13 mouse cellular contexts compared by ENCODE assay signal in the genomic region with DNA sequence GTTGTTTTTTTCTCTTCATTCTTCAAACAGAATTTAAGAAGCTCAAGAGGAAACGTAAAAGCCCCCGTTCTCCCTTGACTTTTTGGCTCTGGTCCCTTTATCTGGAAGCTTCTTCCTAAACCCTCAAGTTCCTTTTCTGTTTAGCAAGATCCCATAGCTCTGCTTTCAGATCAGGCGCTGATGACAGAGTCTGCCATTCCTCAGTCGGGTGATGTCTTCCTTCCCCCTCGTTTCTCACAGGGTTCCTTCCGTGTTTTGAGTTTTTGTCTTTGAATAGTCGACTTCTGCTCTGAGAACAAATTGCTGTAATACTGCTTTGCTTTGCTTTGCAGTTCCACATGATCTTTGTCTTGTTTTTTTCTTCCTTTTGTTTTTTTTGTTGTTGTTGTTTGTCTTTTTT. TPM values are rescaled to one million over a fixed set of nuclear protein-coding genes. Genes with fewer than 3 reads are reported as not detected.
DNase-seq lines count a peak whose midpoint lies in the region; ATAC-seq and TF ChIP-seq lines count a peak whose summit lies in the region.
"Had no signal": no experiment of that assay in that cellular context is flagged by ENCODE, and none has a peak within 500 bp of the region (broad histone marks: within the 10 kb centered on the region; RNA-seq: fewer than 3 reads in every experiment).

No protein-coding gene starts in this region.

- H3K4me3 ChIP-seq in spleen, adult 2 months (ENCODE audit: extremely low read depth, insufficient read depth, insufficient read length): no peak overlapping the region
- H3K4me3 ChIP-seq in stomach, embryonic 16.5 days (replicated peaks; ENCODE audit: low read length): no peak overlapping the region
- H3K4me3 ChIP-seq: limb, embryonic 15.5 days; midbrain, embryonic 12.5 days; neural tube, embryonic 12.5 days had no signal

- TF ChIP-seq CTCF in spleen, adult 2 months (IDR thresholded peaks at IDR 0.05; ENCODE audit: extremely low read depth, insufficient read depth, insufficient read length, insufficient replicate concordance): no peak

- no peaks in the 10 kb centered on the region for H3K9me3 ChIP-seq in stomach, embryonic 16.5 days (replicated peaks; ENCODE audit: control insufficient read depth, low read length)
- H3K9me3 ChIP-seq: limb, embryonic 15.5 days; midbrain, embryonic 12.5 days; neural tube, embryonic 12.5 days had no signal

- H3K36me3 ChIP-seq in spleen, adult 2 months (ENCODE audit: control insufficient read depth, insufficient read depth, low read length): no peaks in the 10 kb centered on the region
- H3K36me3 ChIP-seq in stomach, embryonic 16.5 days (ENCODE audit: control insufficient read depth, insufficient read depth, low read length): no peaks in the 10 kb centered on the region
- H3K36me3 ChIP-seq: limb, embryonic 15.5 days; midbrain, embryonic 12.5 days; neural tube, embryonic 12.5 days had no signal

- ATAC-seq in stomach, embryonic 16.5 days (ENCODE audit: insufficient read depth, low FRiP score): no peak

- H3K27me3 ChIP-seq in spleen, adult 2 months (ENCODE audit: control insufficient read depth, insufficient read depth, low read length): no peaks in the 10 kb centered on the region
- no peaks in the 10 kb centered on the region for H3K27me3 ChIP-seq in stomach, embryonic 16.5 days (ENCODE audit: control insufficient read depth, insufficient read depth, low read length)
- H3K27me3 ChIP-seq: limb, embryonic 15.5 days; midbrain, embryonic 12.5 days; neural tube, embryonic 12.5 days had no signal

- no peak overlapping the region for H3K4me2 ChIP-seq in stomach, embryonic 16.5 days (ENCODE audit: low read depth, low read length)
- H3K4me2 ChIP-seq: hindbrain, embryonic 14.5 days; limb, embryonic 15.5 days; midbrain, embryonic 12.5 days; neural tube, embryonic 12.5 days had no signal

- DNase-seq in heart, adult 18-20 months: peak; percentile 29 to 68
- DNase-seq in heart, postnatal 4 days: no peak
- DNase-seq in layer of hippocampus, adult 9-10 months (ENCODE audit: low spot score): peak; percentile 29
- no peak for DNase-seq in layer of hippocampus, adult 18-20 months (ENCODE audit: low spot score in 2 of 2)
- DNase-seq in spleen, adult 2 months (ENCODE audit: low read depth in 1 of 2, low spot score in 2 of 2): no peak
- DNase-seq in spleen, adult 12 weeks (ENCODE audit: low spot score): no peak
- no peak for DNase-seq in urinary bladder, adult 18-20 months (ENCODE audit: low spot score in 2 of 2)
- DNase-seq: B cell, adult 2 months had no signal

- WGBS in spleen, adult 2 months: 18% methylated on average over 7 of the region's 7 CpGs
- WGBS in stomach, embryonic 16.5 days: 56% methylated on average over 7 of the region's 7 CpGs

- no peak overlapping the region for H3K9ac ChIP-seq in stomach, embryonic 16.5 days (ENCODE audit: low read length)
- H3K9ac ChIP-seq: hindbrain, embryonic 14.5 days; limb, embryonic 15.5 days; midbrain, embryonic 12.5 days; neural tube, embryonic 12.5 days had no signal

- no peak for TF ChIP-seq POLR2A in spleen, adult 2 months (IDR thresholded peaks at IDR 0.05; ENCODE audit: low read depth, low read length)

- peak overlapping the region; percentile 27 for H3K27ac ChIP-seq in spleen, adult 2 months (ENCODE audit: insufficient read depth, low read length)
- H3K27ac ChIP-seq in stomach, embryonic 16.5 days (ENCODE audit: low read length): 0 out of 2 replicates have a peak overlapping the region, but pooled peaks have one; percentile 36
- H3K27ac ChIP-seq: hindbrain, embryonic 14.5 days; limb, embryonic 15.5 days; midbrain, embryonic 12.5 days; neural tube, embryonic 12.5 days had no signal

- H3K4me1 ChIP-seq in spleen, adult 2 months (ENCODE audit: control insufficient read depth, insufficient read depth, insufficient read length): 0 out of 2 replicates have a peak, but pooled peaks cover 2% of the 10 kb centered on the region
- no peaks in the 10 kb centered on the region for H3K4me1 ChIP-seq in stomach, embryonic 16.5 days (ENCODE audit: control insufficient read depth, insufficient read depth, low read length)
- H3K4me1 ChIP-seq: limb, embryonic 15.5 days; midbrain, embryonic 12.5 days; neural tube, embryonic 12.5 days had no signal

RNA-seq across cellular contexts. Expression of gene Entpd1, which starts 18.4 kb away (rescaled TPM):
- 10 to 100 TPM; 21.1 to 22.2 TPM for total RNA-seq in heart, adult 18-20 months (2021)
- total RNA-seq in heart, postnatal 4 days (2021): 10 to 100 TPM; 32.3 to 33.3 TPM
- total RNA-seq in layer of hippocampus, adult 18-20 months (2021): 10 to 100 TPM; 14.2 to 14.6 TPM
- polyA plus RNA-seq in spleen, adult 2 months (2012; rRNA removed): 9.1 and 10.5 TPM in 2 replicates
- polyA plus RNA-seq in stomach, embryonic 16.5 days (2015; fragmentation: Nextera tagmentation; extraction: Ambion mirVana): 14.0 and 16.2 TPM in 2 replicates

RNA-seq across cellular contexts. Expression of gene Tctn3, which starts 18.6 kb away (rescaled TPM):
- 1 to 10 TPM; 7.1 to 7.2 TPM for total RNA-seq in heart, adult 18-20 months (2021)
- total RNA-seq in heart, postnatal 4 days (2021): 1 to 10 TPM; 7.3 to 7.8 TPM
- total RNA-seq in layer of hippocampus, adult 18-20 months (2021): 10 to 100 TPM; 15.1 to 16.6 TPM
- polyA plus RNA-seq in spleen, adult 2 months (2012; rRNA removed): 4.4 and 4.5 TPM in 2 replicates
- polyA plus RNA-seq in stomach, embryonic 16.5 days (2015; fragmentation: Nextera tagmentation; extraction: Ambion mirVana): 9.2 and 9.4 TPM in 2 replicates

RNA-seq across cellular contexts. Expression of gene Aldh18a1, which starts 42.3 kb away (rescaled TPM):
- total RNA-seq in heart, adult 18-20 months (2021): 1 to 10 TPM; 6.4 to 7.9 TPM
- 10 to 100 TPM; 23.5 to 30.4 TPM for total RNA-seq in heart, postnatal 4 days (2021)
- 10 to 100 TPM; 19.6 to 22.3 TPM for total RNA-seq in layer of hippocampus, adult 18-20 months (2021)
- polyA plus RNA-seq in spleen, adult 2 months (2012; rRNA removed): 18.0 and 27.1 TPM in 2 replicates
- polyA plus RNA-seq in stomach, embryonic 16.5 days (2015; fragmentation: Nextera tagmentation; extraction: Ambion mirVana): 109 and 110 TPM in 2 replicates

Comparison
In these comparisons a context has a peak if more than half of its experiments do, and no peak if none do; other contexts are left out.
1. DNase-seq: peak in heart, adult 18-20 months (2 of 2) and layer of hippocampus, adult 9-10 months (single experiment); none in heart, postnatal 4 days (single experiment), layer of hippocampus, adult 18-20 months (0 of 2), spleen, adult 2 months (0 of 2), spleen, adult 12 weeks (single experiment) and urinary bladder, adult 18-20 months (0 of 2).